Mouse (Mus musculus): ENCODE data around the gene Pcnx3. TPM values are rescaled to one million over a fixed set of nuclear protein-coding genes. Genes with fewer than 3 reads are reported as not detected.
A peak's percentile ranks its signal among the peaks of the same experiment; 100 is the strongest.

Gene Pcnx3
- polyA plus RNA-seq, 1 experiment, result 43.8 TPM

GRCm38 (mm10) chr19:5726961-5727578, 38.4 kb upstream of the Pcnx3 start:
- peak; percentile 84 for TF ChIP-seq GATA1 (IDR thresholded peaks at IDR 0.05; ENCODE audit: low read length)
- peak; percentile 65 for TF ChIP-seq TAL1 (IDR thresholded peaks at IDR 0.05; ENCODE audit: low read length)
- no peaks in the 10 kb centered on the region for H3K27me3 ChIP-seq (ENCODE audit: control insufficient read depth)
- no peaks in the 10 kb centered on the region for H3K9me3 ChIP-seq (ENCODE audit: control insufficient read depth, low read length)
- H3K4me3 ChIP-seq (replicated peaks), result peak overlapping the region; percentile 74
- H3K36me3 ChIP-seq (ENCODE audit: control insufficient read depth), result peaks cover 83% of the 10 kb centered on the region
- H3K4me1 ChIP-seq (ENCODE audit: control insufficient read depth), result peaks cover 87% of the 10 kb centered on the region

GRCm38 (mm10) chr19:5725767-5726515, 37.2 kb upstream of the Pcnx3 start, which contains the start of gene Ehbp1l1:
Gene Ehbp1l1 (minus strand): TSS chr19:5726317.
- Histone ChIP-seq H3K9me3 (ENCODE audit: control insufficient read depth, low read length) (no peaks in the 10 kb centered on the region), H3K4me3 (replicated peaks) (peak within 1 kb of the TSS; percentile 74), H3K36me3 (ENCODE audit: control insufficient read depth) (peaks cover 86% of the 10 kb centered on the region), H3K4me1 (ENCODE audit: control insufficient read depth) (peaks cover 87% of the 10 kb centered on the region), H3K27me3 (ENCODE audit: control insufficient read depth) (no peaks in the 10 kb centered on the region; the same call in 1 of the 2 replicates)
- no peak for TF ChIP-seq TAL1 (IDR thresholded peaks at IDR 0.05; ENCODE audit: low read length)

GRCm38 (mm10) chr19:5725029-5725707, 36.5 kb upstream of the Pcnx3 start:
- H3K4me3 ChIP-seq (replicated peaks), result peak overlapping the region; percentile 74
- H3K27me3 ChIP-seq (ENCODE audit: control insufficient read depth), result no peaks in the 10 kb centered on the region; the same call in 1 of the 2 replicates
- H3K9me3 ChIP-seq (ENCODE audit: control insufficient read depth, low read length), result no peaks in the 10 kb centered on the region
- TF ChIP-seq TAL1 (IDR thresholded peaks at IDR 0.05; ENCODE audit: low read length) (no peak), GATA1 (IDR thresholded peaks at IDR 0.05; ENCODE audit: low read length) (no peak)
- H3K36me3 ChIP-seq (ENCODE audit: control insufficient read depth), result peaks cover 86% of the 10 kb centered on the region
- peaks cover 87% of the 10 kb centered on the region for H3K4me1 ChIP-seq (ENCODE audit: control insufficient read depth)

GRCm38 (mm10) chr19:5724549-5724941, 35.8 kb upstream of the Pcnx3 start:
- Histone ChIP-seq H3K9me3 (ENCODE audit: control insufficient read depth, low read length) (no peaks in the 10 kb centered on the region), H3K36me3 (ENCODE audit: control insufficient read depth) (peaks cover 86% of the 10 kb centered on the region), H3K4me1 (ENCODE audit: control insufficient read depth) (peaks cover 87% of the 10 kb centered on the region), H3K4me3 (replicated peaks) (peak overlapping the region; percentile 74), H3K27me3 (ENCODE audit: control insufficient read depth) (no peaks in the 10 kb centered on the region; the same call in 1 of the 2 replicates)
- TF ChIP-seq GATA1 (IDR thresholded peaks at IDR 0.05; ENCODE audit: low read length) (no peak), TAL1 (IDR thresholded peaks at IDR 0.05; ENCODE audit: low read length) (no peak)

- Histone ChIP-seq H3K36me3 (ENCODE audit: control insufficient read depth) (peaks cover 87% of the 10 kb centered on the region), H3K4me1 (ENCODE audit: control insufficient read depth) (peaks cover 87% of the 10 kb centered on the region)
- no peak for TF ChIP-seq TAL1 (IDR thresholded peaks at IDR 0.05; ENCODE audit: low read length)
- peak; percentile 36; the same call in 1 of the 2 replicates for TF ChIP-seq GATA1 (IDR thresholded peaks at IDR 0.05; ENCODE audit: low read length)
These were observed 35.3 kb upstream of the Pcnx3 start for GRCm38 (mm10) chr19:5723934-5724548.

GRCm38 (mm10) chr19:5722848-5723425, 34.2 kb upstream of the Pcnx3 start:
- peak; percentile 87 for TF ChIP-seq TAL1 (IDR thresholded peaks at IDR 0.05; ENCODE audit: low read length)
- peak; percentile 89 for TF ChIP-seq GATA1 (IDR thresholded peaks at IDR 0.05; ENCODE audit: low read length)

More at GRCm38 (mm10) chr19:5723934-5724548, 35.3 kb upstream of the Pcnx3 start:
- no peaks in the 10 kb centered on the region; the same call in 1 of the 2 replicates for H3K27me3 ChIP-seq (ENCODE audit: control insufficient read depth)
- H3K9me3 ChIP-seq (ENCODE audit: control insufficient read depth, low read length), result no peaks in the 10 kb centered on the region
- peak overlapping the region; percentile 74 for H3K4me3 ChIP-seq (replicated peaks)

GRCm38 (mm10) chr19:5721233-5721632, 32.5 kb upstream of the Pcnx3 start:
- Histone ChIP-seq H3K4me3 (replicated peaks) (peak overlapping the region; percentile 45), H3K4me1 (ENCODE audit: control insufficient read depth) (peaks cover 87% of the 10 kb centered on the region), H3K36me3 (ENCODE audit: control insufficient read depth) (peaks cover 98% of the 10 kb centered on the region), H3K9me3 (ENCODE audit: control insufficient read depth, low read length) (no peaks in the 10 kb centered on the region), H3K27me3 (ENCODE audit: control insufficient read depth) (peaks cover 4% of the 10 kb centered on the region; the same call in 1 of the 2 replicates)
- TF ChIP-seq TAL1 (IDR thresholded peaks at IDR 0.05; ENCODE audit: low read length) (no peak), GATA1 (IDR thresholded peaks at IDR 0.05; ENCODE audit: low read length) (no peak)

More at GRCm38 (mm10) chr19:5722848-5723425, 34.2 kb upstream of the Pcnx3 start:
- Histone ChIP-seq H3K4me3 (replicated peaks) (peak overlapping the region; percentile 74), H3K27me3 (ENCODE audit: control insufficient read depth) (no peaks in the 10 kb centered on the region; the same call in 1 of the 2 replicates), H3K36me3 (ENCODE audit: control insufficient read depth) (peaks cover 87% of the 10 kb centered on the region), H3K4me1 (ENCODE audit: control insufficient read depth) (peaks cover 87% of the 10 kb centered on the region), H3K9me3 (ENCODE audit: control insufficient read depth, low read length) (no peaks in the 10 kb centered on the region)

GRCm38 (mm10) chr19:5716955-5717354, 28.2 kb upstream of the Pcnx3 start:
- TF ChIP-seq TAL1 (IDR thresholded peaks at IDR 0.05; ENCODE audit: low read length) (no peak), GATA1 (IDR thresholded peaks at IDR 0.05; ENCODE audit: low read length) (no peak)
- Histone ChIP-seq H3K4me1 (ENCODE audit: control insufficient read depth) (peaks cover 99% of the 10 kb centered on the region), H3K36me3 (ENCODE audit: control insufficient read depth) (peaks cover 100% of the 10 kb centered on the region), H3K27me3 (ENCODE audit: control insufficient read depth) (peaks cover 6% of the 10 kb centered on the region; the same call in 1 of the 2 replicates), H3K9me3 (ENCODE audit: control insufficient read depth, low read length) (no peaks in the 10 kb centered on the region), H3K4me3 (replicated peaks) (peak overlapping the region; percentile 29)
